Mouse (Mus musculus) layer of hippocampus, adult 11-12 months (tissue): ENCODE results near the gene Tenm2.

Experiments used
- DNase-seq: peaks from one replicate; pipeline ENCODE4 v3.0.0; 2022; ENCODE audit warnings: low spot score

The Tenm2 gene

GRCm38 (mm10) chr11:36482136-36482535, 753.6 kb downstream of the Tenm2 start:
- no peak for DNase-seq

DNA sequence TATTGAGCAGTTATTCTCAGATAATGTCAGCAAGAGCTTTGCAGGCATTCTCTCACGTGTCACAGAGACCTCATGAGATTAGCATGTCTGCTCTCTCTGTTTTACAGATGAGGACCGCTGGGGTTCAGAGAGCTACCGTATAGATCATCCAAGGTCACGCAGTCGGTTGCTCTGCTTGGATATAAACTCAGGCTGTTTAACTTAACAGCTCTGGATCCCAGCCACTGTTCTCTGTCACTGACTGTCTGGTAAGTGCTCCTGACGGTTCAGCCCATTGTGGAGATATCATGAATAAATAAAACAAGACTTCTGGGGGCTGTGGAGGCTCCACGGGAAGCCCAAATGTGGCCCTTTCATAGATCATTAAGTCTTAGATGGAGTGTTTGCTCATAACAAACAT, 754.2 kb downstream of the Tenm2 start:
- DNase-seq = no peak

GRCm38 (mm10) chr11:36481086-36481485, 754.7 kb downstream of the Tenm2 start:
- DNase-seq = no peak

- DNase-seq = no peak
Measured at GRCm38 (mm10) chr11:36469811-36470551, 765.8 kb downstream of the Tenm2 start.

DNA sequence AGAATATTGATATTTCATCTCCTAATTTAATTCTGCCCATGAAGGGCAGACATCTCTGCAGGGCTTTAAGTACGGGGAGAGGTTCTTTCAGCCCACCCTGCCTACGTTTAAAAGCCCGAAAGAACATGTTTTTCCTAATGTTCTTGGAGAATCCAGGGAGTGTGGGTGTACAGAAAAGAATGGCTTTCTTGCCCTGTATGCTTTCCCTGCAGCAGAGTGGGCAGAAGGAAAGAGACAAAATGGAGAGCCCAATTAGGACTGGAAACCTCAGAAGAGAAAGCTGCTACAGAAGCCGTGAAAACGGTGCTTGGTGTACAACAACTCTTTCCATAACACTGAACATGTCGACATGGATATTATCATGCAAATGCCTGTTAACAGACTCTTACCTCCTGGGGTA, 777.3 kb downstream of the Tenm2 start:
- DNase-seq = no peak

DNA sequence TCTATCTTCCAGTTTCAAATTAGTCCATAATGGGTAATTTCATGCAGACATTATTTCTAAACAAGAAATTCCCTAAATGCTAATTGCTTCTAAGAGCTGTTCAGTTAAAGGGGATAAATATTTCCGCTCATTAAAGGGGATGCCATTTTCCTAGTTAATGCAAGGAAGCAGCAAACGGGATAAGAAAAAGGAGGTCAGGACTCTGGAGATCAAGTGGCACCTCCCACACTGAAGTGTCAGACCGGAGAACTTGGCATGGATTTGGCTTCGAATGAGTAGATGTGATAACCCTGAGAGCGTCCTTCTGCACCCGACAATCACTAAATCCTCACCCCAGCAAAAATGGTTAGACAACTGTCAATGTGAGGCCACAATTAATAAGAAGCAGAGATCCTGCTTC, 781.7 kb downstream of the Tenm2 start:
- DNase-seq = no peak

- no peak for DNase-seq
Measured at GRCm38 (mm10) chr11:36452436-36452835, 783.3 kb downstream of the Tenm2 start.

DNA sequence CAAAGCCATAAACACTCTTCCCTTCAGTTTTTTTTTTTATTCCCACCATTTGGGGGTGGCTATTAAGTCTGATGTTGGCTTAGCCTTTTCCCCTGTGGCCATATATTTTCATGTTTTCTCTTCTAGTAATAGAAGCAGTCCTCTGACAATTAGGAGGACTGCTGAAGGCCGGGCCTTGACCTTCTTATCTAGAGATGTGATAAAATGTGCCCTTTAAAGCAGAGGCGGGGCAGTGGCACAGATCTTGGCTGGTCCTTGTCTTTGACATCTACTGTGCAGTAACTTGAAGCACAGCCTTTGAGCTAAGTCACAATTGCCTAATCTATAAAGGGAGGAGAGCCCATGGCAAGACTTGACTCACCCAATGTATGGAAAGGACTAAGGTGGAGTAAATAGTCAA, 789.4 kb downstream of the Tenm2 start:
- DNase-seq = no peak

GRCm38 (mm10) chr11:36443821-36444220, 791.9 kb downstream of the Tenm2 start:
- DNase-seq = no peak

DNA sequence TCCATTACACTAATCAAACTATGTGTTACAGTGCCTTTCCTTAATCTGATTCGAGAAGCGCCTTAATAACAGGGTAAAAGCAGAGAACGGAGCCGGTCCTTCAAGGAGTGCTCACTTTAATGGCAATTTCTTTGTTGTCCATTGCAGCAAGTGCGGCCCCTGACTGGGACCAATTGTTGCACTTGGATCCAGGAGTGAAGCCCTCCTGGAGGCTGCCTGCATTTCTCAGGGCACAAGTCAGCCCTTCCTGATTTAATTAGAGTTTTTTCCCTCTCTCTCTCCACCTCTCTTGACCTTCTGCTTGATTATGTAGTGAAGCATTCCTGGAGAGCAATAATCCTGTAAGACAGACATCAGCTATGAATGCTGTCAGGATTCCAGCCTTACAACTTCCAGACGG, 794.0 kb downstream of the Tenm2 start:
- no peak for DNase-seq

- no peak for DNase-seq
Measured at GRCm38 (mm10) chr11:36436251-36436650, 799.5 kb downstream of the Tenm2 start.

- DNase-seq = no peak
Measured at GRCm38 (mm10) chr11:36428947-36429346, 806.8 kb downstream of the Tenm2 start.

DNA sequence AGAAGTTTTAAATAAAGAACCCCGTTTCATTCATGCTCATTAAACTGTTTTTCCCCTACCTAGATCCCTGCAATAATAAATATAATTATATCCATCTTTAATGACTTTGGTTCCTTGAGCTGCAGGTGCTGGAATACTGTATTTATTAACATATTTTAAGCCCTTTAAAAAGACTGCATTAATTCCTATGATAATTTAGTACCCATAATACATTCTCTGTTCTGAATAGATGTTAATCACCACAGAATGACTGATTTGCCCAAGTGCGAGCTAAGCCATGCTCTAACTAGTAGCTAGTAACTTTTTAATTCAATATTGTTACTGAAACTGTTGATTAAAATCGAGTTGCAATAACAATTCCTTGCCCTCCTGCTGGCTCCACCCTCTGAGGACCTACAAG, 810.8 kb downstream of the Tenm2 start:
- DNase-seq = no peak

GRCm38 (mm10) chr11:36420047-36420446, 815.7 kb downstream of the Tenm2 start:
- no peak for DNase-seq

GRCm38 (mm10) chr11:36415244-36415643, 820.5 kb downstream of the Tenm2 start:
- no peak for DNase-seq

DNA sequence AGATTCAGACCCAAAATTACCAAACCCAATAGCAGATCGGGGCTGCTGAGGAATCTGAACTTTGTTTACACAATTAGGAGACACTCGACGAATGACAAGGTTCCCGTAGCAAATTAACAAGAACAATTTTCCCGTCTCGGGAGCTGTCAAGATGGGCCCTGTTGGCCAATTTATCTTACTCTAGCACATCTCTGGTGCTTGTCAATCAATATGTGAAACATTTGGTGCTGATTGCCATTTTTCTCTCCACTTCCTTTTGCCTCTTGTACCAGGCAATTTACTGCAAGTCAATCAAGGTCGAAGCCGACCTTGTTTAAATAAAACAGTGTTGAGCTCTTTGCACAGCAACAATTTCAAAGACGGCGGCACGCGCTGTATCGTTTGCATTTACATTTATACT, 824.9 kb downstream of the Tenm2 start:
- DNase-seq = no peak

GRCm38 (mm10) chr11:36395803-36396710, 839.7 kb downstream of the Tenm2 start:
- no peak for DNase-seq

DNA sequence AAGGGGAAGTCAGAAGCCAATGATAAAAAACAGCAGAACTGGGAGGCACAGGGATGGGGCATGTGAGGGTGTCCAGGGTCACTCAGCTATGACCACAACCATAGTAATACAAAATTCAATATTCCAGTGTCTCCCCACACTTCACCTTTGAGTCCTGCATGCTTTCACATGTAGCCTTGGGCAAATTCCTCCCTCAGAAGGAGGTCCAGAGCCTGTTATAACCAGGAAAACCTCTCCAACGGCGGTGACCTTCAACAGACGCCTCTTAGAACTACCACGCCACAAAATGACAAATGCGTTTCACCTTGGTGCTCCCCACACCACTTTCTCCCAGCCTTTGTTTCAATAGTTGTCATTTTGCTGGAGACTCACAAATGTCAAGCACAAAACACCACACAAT, 851.1 kb downstream of the Tenm2 start:
- DNase-seq = no peak

- no peak for DNase-seq
Measured at GRCm38 (mm10) chr11:36371814-36372213, 864.0 kb downstream of the Tenm2 start.

DNA sequence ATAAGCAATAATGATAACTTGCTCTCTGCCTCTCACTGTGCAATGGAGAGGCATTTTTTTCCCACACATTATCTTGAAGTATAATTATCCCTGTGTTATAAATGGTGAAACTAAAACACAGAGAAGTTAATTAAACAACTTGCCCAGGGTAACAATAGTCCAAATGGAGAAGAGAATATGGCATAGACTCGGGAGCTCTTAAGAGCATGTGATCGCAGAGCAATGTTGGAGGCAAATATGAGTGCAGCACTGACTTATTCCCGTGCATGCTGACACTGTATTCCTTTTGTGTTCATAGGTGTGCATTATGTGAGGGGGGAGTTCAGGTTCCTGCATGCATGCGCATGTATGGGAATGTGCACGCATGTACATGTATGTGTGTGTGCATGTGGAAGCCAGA, 870.7 kb downstream of the Tenm2 start:
- no peak for DNase-seq

DNA sequence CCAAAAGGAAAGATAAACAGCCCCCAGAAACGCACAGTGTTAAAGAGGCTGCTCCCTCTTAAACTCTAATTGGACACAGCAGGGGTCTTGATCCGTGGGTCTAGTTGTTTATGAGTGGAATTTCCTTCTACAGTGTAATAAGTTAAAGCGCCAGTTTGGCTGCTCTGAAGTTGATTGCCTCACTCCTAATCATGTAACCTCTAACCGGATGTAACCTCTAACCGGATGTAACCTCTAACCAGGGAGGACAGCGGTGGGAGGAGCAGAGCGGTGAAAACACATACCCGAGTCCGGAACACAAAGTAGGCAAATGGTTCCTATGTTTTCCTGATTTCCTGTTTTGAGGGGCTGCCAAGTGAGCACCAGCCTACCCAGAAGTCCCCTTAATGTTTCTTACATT, 871.3 kb downstream of the Tenm2 start:
- DNase-seq = no peak

DNA sequence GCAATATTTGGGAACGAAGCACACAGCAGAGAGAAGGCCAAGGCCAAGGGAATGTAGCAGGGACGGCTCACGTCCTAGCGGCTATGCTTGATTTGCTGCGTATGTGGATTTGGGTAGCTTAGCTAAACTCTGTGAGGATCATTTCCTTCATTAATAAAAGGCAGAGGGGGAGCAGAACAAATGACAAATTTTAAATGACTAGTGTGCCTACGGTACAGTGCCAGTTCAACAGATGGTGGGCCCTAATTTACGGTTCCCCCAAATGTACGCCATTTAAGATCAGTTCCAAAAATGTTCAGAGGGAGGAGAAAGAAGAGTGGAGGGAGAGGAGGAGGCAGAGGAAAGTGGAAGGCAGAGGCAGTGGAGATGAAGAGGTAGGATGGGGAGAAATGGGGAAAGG, 873.2 kb downstream of the Tenm2 start:
- peak; percentile 58 for DNase-seq

DNA sequence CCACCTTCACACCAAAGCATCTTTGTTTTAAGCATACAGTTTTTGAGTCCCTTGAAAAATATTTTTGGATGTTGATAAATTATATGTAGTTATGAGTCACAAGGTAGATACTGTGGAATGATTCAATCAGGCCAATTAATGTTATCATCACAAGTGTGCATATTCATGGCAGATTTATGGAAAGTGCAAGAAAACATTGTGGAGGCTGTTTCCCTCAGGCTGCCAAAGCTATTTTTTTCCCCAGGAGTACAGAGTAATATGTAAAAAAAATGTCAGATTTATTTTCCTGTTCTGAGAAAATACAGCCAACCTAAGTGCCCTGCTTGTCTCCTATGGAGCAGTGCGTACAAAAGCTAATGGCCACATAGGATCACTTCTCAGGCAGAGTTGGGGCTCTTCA, 882.5 kb downstream of the Tenm2 start:
- no peak for DNase-seq
